Mouse (Mus musculus): ENCODE measurements around the gene Prdx1. TPM values are rescaled to one million over a fixed set of nuclear protein-coding genes. Genes with fewer than 3 reads are reported as not detected.
"Not testable (repeated sequence)": the region's sequence is repeated elsewhere in the genome, so short reads cannot be mapped to it uniquely, and the experiment has no call there.

The Prdx1 gene
- polyA plus RNA-seq, 1 experiment from 2014 or later = 1,268 TPM

GRCm38 (mm10) chr4:116666625-116667024, 18.7 kb upstream of the Prdx1 start:
- ATAC-seq (replicated peaks; ENCODE audit: low FRiP score, low TSS enrichment, low read depth) = no peak
- H3K9me3 ChIP-seq (ENCODE audit: control insufficient read depth, low read length) = no peaks in the 10 kb centered on the region
- H3K27ac ChIP-seq (ENCODE audit: low read depth) = no peak overlapping the region
- DNase-seq (ENCODE audit: low spot score) = no peak
- H3K4me2 ChIP-seq (ENCODE audit: low read length) = no peak overlapping the region
- H3K9ac ChIP-seq (ENCODE audit: low read length) = no peak overlapping the region
- no peaks in the 10 kb centered on the region for H3K36me3 ChIP-seq (ENCODE audit: control insufficient read depth, insufficient read depth, low read length)
- WGBS = 67% methylated on average over 4 of the region's 4 CpGs
- no peaks in the 10 kb centered on the region for H3K27me3 ChIP-seq (replicated peaks; ENCODE audit: control insufficient read depth, insufficient read depth, low read length)
- H3K4me1 ChIP-seq (replicated peaks; ENCODE audit: control insufficient read depth, insufficient read depth, low read length) = no peaks in the 10 kb centered on the region
- H3K4me3 ChIP-seq (ENCODE audit: low read depth, low read length) = no peak overlapping the region

DNA sequence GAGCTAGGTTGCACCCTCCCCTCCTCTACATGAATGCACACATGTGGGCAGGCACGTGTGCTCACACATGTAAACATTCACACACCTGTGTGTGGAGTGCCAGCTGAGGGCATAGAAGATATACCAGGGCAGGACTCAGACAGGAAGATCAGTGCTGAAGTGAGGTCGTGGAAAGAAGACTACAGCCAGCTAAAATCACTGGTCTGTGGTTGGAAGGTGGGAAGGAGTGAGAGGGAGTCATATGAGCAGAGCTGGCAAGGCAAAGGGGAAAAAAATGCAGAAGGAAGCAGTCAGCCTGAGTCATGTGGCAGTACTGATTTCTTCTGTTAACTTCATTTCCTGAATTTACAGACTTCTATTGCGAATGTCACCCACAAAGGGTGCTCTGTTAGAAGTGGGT, 17.2 kb upstream of the Prdx1 start:
- Histone ChIP-seq H3K4me1 (replicated peaks; ENCODE audit: control insufficient read depth, insufficient read depth, low read length) (no peaks in the 10 kb centered on the region; the same call in 1 of the 2 replicates), H3K27ac (ENCODE audit: low read depth) (no peak overlapping the region), H3K27me3 (replicated peaks; ENCODE audit: control insufficient read depth, insufficient read depth, low read length) (no peaks in the 10 kb centered on the region), H3K9ac (ENCODE audit: low read length) (no peak overlapping the region), H3K4me3 (ENCODE audit: low read depth, low read length) (no peak overlapping the region), H3K36me3 (ENCODE audit: control insufficient read depth, insufficient read depth, low read length) (no peaks in the 10 kb centered on the region), H3K4me2 (ENCODE audit: low read length) (no peak overlapping the region), H3K9me3 (ENCODE audit: control insufficient read depth, low read length) (no peaks in the 10 kb centered on the region)
- no peak for ATAC-seq (replicated peaks; ENCODE audit: low FRiP score, low TSS enrichment, low read depth)
- no peak for DNase-seq (ENCODE audit: low spot score)
- 61% methylated on average over 3 of the region's 3 CpGs for WGBS

DNA sequence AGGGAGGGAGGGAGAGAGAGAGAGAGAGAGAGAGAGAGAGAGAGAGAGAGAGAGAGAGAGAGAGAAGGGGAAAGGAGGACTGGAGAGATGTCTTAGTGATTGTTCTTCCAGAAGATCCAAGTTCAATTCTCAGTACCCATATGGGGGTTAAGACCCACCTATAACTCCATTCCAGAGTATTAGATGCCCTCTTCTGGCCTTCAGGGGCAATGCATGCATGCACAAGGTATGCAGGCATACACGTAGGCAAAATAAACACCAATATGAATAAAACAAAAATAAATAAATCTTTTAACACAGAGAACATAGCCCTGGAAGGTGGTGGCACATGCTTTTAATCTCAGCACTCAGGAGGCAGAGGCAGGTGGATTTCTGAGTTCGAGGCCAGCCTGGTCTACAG, 16.1 kb upstream of the Prdx1 start:
- H3K9ac ChIP-seq (ENCODE audit: low read length) = no peak overlapping the region
- H3K4me2 ChIP-seq (ENCODE audit: low read length) = no peak overlapping the region
- H3K36me3 ChIP-seq (ENCODE audit: control insufficient read depth, insufficient read depth, low read length) = no peaks in the 10 kb centered on the region
- DNase-seq (ENCODE audit: low spot score) (no peak), ATAC-seq (replicated peaks; ENCODE audit: low FRiP score, low TSS enrichment, low read depth) (no peak)
- H3K27ac ChIP-seq (ENCODE audit: low read depth) = no peak overlapping the region
- H3K4me3 ChIP-seq (ENCODE audit: low read depth, low read length) = no peak overlapping the region
- no peaks in the 10 kb centered on the region; the same call in 1 of the 2 replicates for H3K4me1 ChIP-seq (replicated peaks; ENCODE audit: control insufficient read depth, insufficient read depth, low read length)
- 53% methylated on average over 2 of the region's 2 CpGs for WGBS
- H3K9me3 ChIP-seq (ENCODE audit: control insufficient read depth, low read length) = no peaks in the 10 kb centered on the region
- no peaks in the 10 kb centered on the region for H3K27me3 ChIP-seq (replicated peaks; ENCODE audit: control insufficient read depth, insufficient read depth, low read length)

- no peaks in the 10 kb centered on the region for H3K36me3 ChIP-seq (ENCODE audit: control insufficient read depth, insufficient read depth, low read length)
- no peaks in the 10 kb centered on the region for H3K27me3 ChIP-seq (replicated peaks; ENCODE audit: control insufficient read depth, insufficient read depth, low read length)
- H3K9me3 ChIP-seq (ENCODE audit: control insufficient read depth, low read length) = no peaks in the 10 kb centered on the region
- H3K4me2 ChIP-seq (ENCODE audit: low read length) = no peak overlapping the region
- no peak overlapping the region for H3K4me3 ChIP-seq (ENCODE audit: low read depth, low read length)
- H3K9ac ChIP-seq (ENCODE audit: low read length) = no peak overlapping the region
- DNase-seq (ENCODE audit: low spot score) = peak; percentile 69
- no peaks in the 10 kb centered on the region; the same call in 1 of the 2 replicates for H3K4me1 ChIP-seq (replicated peaks; ENCODE audit: control insufficient read depth, insufficient read depth, low read length)
- ATAC-seq (replicated peaks; ENCODE audit: low FRiP score, low TSS enrichment, low read depth) = peak; percentile 96
- 28% methylated on average over 2 of the region's 2 CpGs for WGBS
- no peak overlapping the region for H3K27ac ChIP-seq (ENCODE audit: low read depth)
Observed at GRCm38 (mm10) chr4:116672785-116673184, 12.6 kb upstream of the Prdx1 start.

GRCm38 (mm10) chr4:116674761-116675160, 10.6 kb upstream of the Prdx1 start:
- H3K9me3 ChIP-seq (ENCODE audit: control insufficient read depth, low read length); H3K9ac ChIP-seq (ENCODE audit: low read length); H3K27me3 ChIP-seq (replicated peaks; ENCODE audit: control insufficient read depth, insufficient read depth, low read length); H3K4me2 ChIP-seq (ENCODE audit: low read length); H3K4me3 ChIP-seq (ENCODE audit: low read depth, low read length); H3K27ac ChIP-seq (ENCODE audit: low read depth); H3K36me3 ChIP-seq (ENCODE audit: control insufficient read depth, insufficient read depth, low read length); H3K4me1 ChIP-seq (replicated peaks; ENCODE audit: control insufficient read depth, insufficient read depth, low read length); DNase-seq (ENCODE audit: low spot score); ATAC-seq (replicated peaks; ENCODE audit: low FRiP score, low TSS enrichment, low read depth): not testable (repeated sequence)
- whole genome bisulfite sequencing = 88% methylated on average over 6 of the region's 6 CpGs

DNA sequence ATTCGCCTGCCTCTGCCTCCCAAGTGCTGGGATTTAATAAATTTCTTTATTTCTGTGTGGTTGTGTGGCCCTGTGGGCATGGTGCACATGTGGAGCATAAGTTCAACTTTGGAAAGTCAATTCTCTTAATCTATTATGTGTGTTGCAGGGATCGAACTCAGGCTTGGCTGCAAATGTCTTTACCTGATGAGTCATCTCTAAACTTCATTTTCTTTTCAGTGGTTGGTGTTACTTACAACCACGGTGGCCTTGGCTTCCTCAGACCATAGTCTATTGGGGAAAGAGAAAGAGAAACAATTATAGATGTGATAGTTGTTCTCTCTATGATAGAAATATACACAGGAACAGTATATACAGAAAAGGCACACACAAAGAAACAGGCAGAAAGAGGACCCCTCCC, 9.3 kb upstream of the Prdx1 start:
- Histone ChIP-seq H3K27me3 (replicated peaks; ENCODE audit: control insufficient read depth, insufficient read depth, low read length) (no peaks in the 10 kb centered on the region), H3K9me3 (ENCODE audit: control insufficient read depth, low read length) (no peaks in the 10 kb centered on the region), H3K4me2 (ENCODE audit: low read length) (no peak overlapping the region), H3K27ac (ENCODE audit: low read depth) (no peak overlapping the region), H3K4me3 (ENCODE audit: low read depth, low read length) (no peak overlapping the region), H3K9ac (ENCODE audit: low read length) (no peak overlapping the region), H3K36me3 (ENCODE audit: control insufficient read depth, insufficient read depth, low read length) (no peaks in the 10 kb centered on the region), H3K4me1 (replicated peaks; ENCODE audit: control insufficient read depth, insufficient read depth, low read length) (no peaks in the 10 kb centered on the region; the same call in 1 of the 2 replicates)
- ATAC-seq (replicated peaks; ENCODE audit: low FRiP score, low TSS enrichment, low read depth) (no peak), DNase-seq (ENCODE audit: low spot score) (no peak)
- WGBS = 83% methylated on average over 3 of the region's 3 CpGs

DNA sequence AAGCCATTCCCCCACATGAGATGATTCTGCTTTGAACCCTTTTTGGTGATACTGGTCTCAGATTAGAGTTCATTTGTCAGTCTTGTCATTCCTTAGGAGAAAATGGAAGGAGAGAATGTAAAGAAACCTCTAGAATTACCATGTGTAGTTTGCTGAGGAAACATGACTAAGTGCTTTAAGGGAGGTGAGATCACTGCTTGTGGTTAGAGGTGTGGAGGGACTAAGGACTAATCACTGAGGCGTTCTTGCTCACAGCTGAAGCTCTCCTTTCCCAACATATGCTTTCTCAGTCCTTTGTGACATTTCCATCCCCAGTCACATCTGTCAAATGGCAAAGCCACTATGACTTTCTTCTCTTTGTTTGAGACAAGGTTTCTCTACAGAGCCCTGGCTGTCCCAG, 7.5 kb upstream of the Prdx1 start:
- Histone ChIP-seq H3K9ac (ENCODE audit: low read length) (no peak overlapping the region), H3K9me3 (ENCODE audit: control insufficient read depth, low read length) (no peaks in the 10 kb centered on the region), H3K4me1 (replicated peaks; ENCODE audit: control insufficient read depth, insufficient read depth, low read length) (no peaks in the 10 kb centered on the region; the same call in 1 of the 2 replicates), H3K4me2 (ENCODE audit: low read length) (no peak overlapping the region), H3K27ac (ENCODE audit: low read depth) (no peak overlapping the region), H3K36me3 (ENCODE audit: control insufficient read depth, insufficient read depth, low read length) (no peaks in the 10 kb centered on the region), H3K27me3 (replicated peaks; ENCODE audit: control insufficient read depth, insufficient read depth, low read length) (no peaks in the 10 kb centered on the region), H3K4me3 (ENCODE audit: low read depth, low read length) (no peak overlapping the region)
- DNase-seq (ENCODE audit: low spot score) (no peak), ATAC-seq (replicated peaks; ENCODE audit: low FRiP score, low TSS enrichment, low read depth) (no peak)
- WGBS = 71% methylated on average over 1 of the region's 1 CpGs

DNA sequence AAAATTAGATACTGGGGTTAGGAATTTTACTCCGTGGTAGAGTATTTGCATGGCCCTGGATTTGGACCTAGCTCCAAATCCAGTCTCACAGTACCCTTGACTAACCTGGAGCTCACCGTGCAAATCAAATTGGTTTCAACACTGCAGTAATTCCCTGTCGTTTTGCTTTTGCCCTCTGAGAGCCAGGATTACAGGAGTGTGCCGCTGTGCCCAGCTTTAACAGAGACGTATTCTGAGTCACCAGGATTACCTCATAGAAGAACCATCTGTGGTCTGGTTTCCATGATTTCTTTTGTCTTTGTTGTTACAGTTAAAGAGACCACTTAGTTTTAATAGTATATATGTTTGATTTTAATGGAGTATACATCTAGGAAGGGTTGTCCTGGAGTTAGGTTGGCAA, 6.2 kb upstream of the Prdx1 start:
- Histone ChIP-seq H3K9ac (ENCODE audit: low read length) (no peak overlapping the region), H3K4me1 (replicated peaks; ENCODE audit: control insufficient read depth, insufficient read depth, low read length) (no peaks in the 10 kb centered on the region), H3K9me3 (ENCODE audit: control insufficient read depth, low read length) (no peaks in the 10 kb centered on the region), H3K36me3 (ENCODE audit: control insufficient read depth, insufficient read depth, low read length) (no peaks in the 10 kb centered on the region), H3K27me3 (replicated peaks; ENCODE audit: control insufficient read depth, insufficient read depth, low read length) (no peaks in the 10 kb centered on the region), H3K4me3 (ENCODE audit: low read depth, low read length) (no peak overlapping the region), H3K4me2 (ENCODE audit: low read length) (no peak overlapping the region), H3K27ac (ENCODE audit: low read depth) (no peak overlapping the region)
- WGBS = 69% methylated on average over 5 of the region's 5 CpGs
- no peak for ATAC-seq (replicated peaks; ENCODE audit: low FRiP score, low TSS enrichment, low read depth)
- no peak for DNase-seq (ENCODE audit: low spot score)

DNA sequence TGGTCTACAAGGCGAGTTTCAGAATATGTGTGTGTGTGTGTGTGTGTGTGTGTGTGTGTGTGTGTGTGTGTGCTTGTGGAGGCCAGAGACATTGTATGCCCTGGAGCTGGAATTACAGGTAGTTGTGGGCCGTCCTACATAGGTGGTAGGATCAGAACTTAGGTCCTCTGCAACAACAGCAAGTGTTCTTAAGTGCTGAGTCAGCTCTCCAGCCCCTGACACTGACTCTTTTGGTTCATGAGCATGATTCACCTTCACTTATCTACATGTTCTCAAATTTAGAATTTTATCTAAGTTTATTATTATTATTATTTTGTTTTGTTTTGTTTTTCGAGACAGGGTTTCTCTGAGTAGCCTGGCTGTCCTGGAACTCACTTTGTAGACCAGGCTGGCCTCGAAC, 4.8 kb upstream of the Prdx1 start:
- H3K4me2 ChIP-seq (ENCODE audit: low read length); H3K4me1 ChIP-seq (replicated peaks; ENCODE audit: control insufficient read depth, insufficient read depth, low read length); H3K4me3 ChIP-seq (ENCODE audit: low read depth, low read length); DNase-seq (ENCODE audit: low spot score); H3K36me3 ChIP-seq (ENCODE audit: control insufficient read depth, insufficient read depth, low read length); H3K9ac ChIP-seq (ENCODE audit: low read length); H3K9me3 ChIP-seq (ENCODE audit: control insufficient read depth, low read length); ATAC-seq (replicated peaks; ENCODE audit: low FRiP score, low TSS enrichment, low read depth); H3K27ac ChIP-seq (ENCODE audit: low read depth); H3K27me3 ChIP-seq (replicated peaks; ENCODE audit: control insufficient read depth, insufficient read depth, low read length): not testable (repeated sequence)
- WGBS = 87% methylated on average over 4 of the region's 4 CpGs

All from intestine, embryonic 14.5 days (tissue).